Mouse (Mus musculus): ENCODE results near the gene Trim32.

The Trim32 gene

DNA sequence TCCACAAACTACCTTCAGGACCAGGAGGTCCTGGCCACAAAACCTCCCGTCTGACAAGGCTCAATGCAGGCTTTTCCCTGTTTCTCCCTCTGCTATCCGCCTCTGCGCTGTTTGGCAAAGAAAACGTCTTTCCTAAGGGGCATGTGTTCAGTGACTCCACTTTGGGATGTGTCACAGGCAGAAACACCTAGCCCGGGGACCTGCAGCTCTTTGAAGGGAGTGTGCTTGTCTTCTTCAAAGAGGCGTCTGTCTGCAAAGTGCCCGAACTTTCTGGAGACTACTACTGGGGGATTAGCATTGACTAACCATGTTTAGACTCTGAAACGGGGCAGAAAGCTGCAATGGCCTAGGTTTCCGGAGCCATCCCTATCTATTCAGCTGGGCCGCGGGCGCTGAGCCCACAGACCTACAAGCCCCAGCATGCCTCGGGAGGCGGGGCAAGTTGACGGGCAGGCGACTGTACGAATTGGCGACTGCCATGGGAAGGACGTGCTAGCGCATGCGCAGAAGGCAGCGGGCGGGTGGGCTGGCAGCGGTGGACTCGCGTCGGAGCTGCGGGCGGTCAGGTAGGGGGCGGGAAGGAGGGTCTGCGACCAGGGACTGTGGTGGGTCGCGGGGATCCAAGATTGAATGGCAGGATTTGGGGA lies at the start of gene Trim32:
Gene Trim32 (plus strand): TSS at position 483 of the 647 bp plus-strand sequence.
- peak; percentile 98 for DNase-seq

GRCm38 (mm10) chr4:65565493-65565892 lies 39.3 kb upstream of the Trim32 start:
- DNase-seq: no peak

DNA sequence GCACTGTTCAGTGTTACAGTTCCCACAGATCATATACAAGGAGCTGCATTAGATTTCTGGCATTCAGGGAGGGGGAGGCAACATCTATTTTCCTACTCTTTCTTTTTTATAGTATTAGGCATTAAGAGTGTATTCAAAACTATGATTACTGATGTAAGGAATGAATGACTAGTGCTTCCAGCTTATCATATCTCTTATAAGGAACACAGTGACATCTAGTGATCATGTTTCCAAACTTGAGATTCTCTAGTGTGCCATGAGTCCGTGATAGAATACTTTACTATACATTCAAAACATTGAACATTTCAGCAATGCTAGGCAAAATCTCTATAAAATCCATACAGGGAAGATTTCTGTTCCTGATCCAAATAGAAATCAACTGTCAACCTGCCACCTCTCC lies 24.5 kb upstream of the Trim32 start:
- no peak for DNase-seq

DNA sequence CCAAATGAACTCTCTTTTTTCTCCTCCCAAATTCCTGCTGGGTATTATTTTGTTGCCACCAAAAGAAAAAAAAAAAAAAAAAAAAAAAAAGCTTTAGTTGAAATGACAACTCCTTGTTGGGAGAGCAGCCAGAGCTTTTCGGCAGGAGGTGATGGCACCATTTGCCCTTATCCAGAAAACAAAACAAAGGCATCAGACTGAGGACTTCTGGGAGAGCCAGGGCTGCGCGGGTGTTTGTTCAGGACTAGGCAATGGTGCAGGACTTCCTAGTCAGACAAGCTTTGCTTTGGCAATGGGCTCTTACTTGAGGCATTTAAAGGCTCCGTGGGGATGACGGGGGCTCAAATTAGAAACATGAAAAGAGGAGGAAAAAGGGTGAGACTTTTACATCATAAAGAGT lies 17.8 kb upstream of the Trim32 start:
- DNase-seq: peak; percentile 45

DNA sequence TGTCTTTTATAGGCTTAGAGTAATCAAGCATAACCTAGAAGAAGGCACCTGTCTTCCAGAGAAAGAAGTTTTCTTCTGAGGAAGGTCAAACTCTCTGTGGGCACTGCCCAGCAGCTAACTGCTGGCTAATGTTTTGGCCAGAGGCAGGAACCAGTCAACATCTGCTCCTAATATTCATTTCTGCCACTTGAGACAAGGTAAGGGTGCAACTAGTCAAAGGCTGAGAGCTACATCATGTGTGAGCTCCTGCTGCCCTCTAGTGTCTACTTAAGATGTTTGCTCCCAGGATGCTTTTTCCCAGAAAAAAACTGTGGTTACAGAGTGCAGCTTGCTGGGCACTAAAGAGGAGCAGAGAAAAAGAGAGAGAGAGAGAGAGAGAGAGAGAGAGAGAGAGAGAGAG lies 15.0 kb upstream of the Trim32 start:
- peak; percentile 56 for DNase-seq

DNA sequence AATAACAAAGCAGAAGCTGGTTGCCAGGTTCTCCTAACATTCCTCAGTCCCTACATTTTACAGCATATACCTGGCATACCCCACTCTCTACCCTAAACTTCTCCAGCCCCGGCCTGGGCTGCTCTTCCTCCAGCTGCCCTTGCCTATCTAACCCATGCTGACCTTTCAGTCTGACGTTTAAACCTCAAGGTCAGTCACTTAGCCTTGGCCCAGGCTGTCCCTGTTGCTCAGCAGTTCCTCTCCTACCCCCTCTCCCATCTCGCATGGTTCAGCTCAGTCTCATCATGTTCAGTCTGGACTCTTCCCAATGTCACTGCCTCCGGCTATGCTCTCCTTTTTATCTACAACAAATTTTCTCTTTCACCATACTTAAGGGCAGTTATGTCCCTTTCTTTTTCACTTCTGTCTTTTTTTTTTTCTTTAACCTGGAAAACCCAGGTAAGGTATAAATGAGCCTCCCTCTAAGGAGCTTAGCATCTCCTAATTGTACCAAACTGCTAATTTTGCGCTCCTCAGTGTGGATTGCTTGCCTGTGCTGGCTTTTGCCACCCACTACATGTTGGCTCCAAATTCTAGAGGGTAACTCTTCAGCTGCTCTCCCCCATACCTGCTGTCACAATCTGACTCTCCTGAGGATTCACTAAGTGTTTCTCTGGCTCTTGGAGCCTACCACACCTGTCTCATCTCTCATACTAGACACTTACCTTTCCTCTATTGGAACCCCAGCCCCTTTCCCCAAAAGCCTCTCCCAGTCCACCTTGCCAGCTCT lies 10.0 kb upstream of the Trim32 start:
- DNase-seq: no peak

GRCm38 (mm10) chr4:65605151-65605702 lies 441 bp downstream of the Trim32 start:
- no peak for DNase-seq

DNA sequence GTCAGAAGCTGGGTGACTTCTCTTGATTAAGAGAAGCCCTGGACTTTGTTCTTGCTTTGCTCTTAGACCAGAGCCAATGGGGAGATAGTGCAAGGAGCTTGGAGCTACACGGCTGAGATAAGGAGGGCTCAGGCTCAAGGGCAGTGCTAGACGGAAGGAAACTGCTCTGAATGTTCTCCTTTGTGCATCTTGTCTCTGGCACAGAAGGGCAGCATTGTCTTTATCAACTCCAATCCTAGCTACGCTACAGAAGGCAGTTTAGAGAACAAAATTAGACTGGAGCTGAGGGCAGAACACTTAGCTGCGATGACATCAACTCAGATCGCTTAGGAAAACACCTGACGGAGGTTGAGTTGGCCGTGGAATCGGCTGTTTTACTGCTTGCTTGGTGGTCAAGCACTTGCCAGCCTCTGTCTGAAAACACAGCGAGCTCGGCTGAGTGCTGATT lies 2.4 kb downstream of the Trim32 start:
- DNase-seq: no peak

DNA sequence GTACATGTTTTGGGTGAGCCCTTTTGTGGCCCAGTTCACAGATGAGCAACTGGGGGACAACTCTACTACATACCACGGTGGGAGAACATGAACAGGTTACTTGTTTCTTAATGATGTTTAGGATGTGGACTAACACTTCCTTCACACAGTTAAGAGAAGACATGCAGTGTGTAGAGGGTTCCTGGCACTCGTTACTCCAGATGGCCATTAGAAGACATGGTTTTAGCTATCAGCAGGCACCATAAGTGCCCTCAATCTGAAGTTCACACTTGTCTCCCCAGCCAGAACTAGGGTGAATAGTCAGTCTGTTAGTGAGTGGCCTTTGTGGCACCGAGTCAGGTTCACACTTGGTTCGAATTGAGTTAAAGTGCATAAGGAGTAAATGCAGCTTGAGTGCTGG lies 3.3 kb downstream of the Trim32 start:
- DNase-seq: no peak

- DNase-seq: no peak
Measured at GRCm38 (mm10) chr4:65610329-65610728, 5.5 kb downstream of the Trim32 start.

GRCm38 (mm10) chr4:65610896-65611295 lies 6.1 kb downstream of the Trim32 start:
- DNase-seq: no peak

DNA sequence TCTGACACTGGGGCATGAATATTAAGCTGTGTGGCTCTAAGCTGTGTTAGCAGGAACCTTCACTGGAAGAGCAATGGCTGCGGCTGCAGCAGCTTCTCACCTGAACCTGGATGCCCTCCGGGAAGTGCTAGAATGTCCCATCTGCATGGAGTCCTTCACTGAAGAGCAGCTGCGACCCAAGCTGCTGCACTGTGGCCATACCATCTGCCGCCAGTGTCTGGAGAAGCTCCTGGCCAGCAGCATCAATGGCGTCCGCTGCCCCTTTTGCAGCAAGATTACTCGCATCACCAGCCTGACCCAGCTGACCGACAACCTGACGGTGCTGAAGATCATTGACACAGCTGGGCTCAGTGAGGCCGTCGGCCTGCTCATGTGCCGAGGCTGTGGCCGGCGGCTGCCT lies 8.3 kb downstream of the Trim32 start:
- DNase-seq: no peak

DNA sequence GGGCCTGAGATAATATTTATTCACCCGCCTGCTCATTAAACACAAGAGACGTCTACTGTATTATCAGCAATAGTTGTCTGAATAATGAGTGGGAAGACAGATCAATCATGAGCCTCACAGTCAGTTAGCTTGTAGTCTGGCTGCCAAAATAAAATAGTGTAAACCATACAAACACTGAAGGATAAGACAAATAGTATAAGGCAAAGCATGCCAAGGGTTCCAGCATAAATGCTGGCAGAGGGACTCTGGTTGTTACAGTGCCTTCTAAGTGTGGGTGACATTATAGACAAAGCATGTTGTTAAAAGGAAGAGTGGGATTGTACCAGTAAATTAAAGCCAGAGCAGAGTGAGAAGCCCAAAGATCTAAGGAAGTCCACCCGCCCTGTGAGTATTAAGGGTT lies 15.3 kb downstream of the Trim32 start:
- DNase-seq: no peak

- DNase-seq: no peak
Measured at GRCm38 (mm10) chr4:65638231-65638630, 33.4 kb downstream of the Trim32 start.

- DNase-seq: no peak
Measured at GRCm38 (mm10) chr4:65642611-65643010, 37.8 kb downstream of the Trim32 start.

DNA sequence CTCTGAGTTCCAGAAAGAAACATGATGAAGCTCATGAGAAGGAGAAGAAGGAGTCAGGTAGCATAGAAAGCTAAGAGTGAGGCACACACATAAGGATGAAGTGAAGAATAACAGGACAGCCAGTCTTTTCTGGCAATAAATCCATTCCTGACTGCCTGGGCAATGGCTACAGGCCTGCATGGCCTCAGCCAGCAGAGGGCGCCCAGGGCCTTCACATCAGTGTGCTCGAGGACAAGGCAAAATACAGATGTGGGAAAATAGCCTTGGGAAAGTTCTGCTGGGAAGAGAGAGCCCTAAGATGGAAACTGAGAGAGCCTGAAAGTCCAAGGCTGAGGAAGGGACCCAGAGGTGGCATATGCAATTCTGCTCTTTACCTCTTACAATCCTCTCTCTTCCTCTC lies 49.9 kb downstream of the Trim32 start:
- peak; percentile 79 for DNase-seq

- no peak for DNase-seq
Measured at GRCm38 (mm10) chr4:65663176-65663575, 58.4 kb downstream of the Trim32 start.
